Mouse (Mus musculus) liver, adult 2 months (tissue): ENCODE results near the gene Rhou. TPM values are rescaled to one million over a fixed set of nuclear protein-coding genes. Genes with fewer than 3 reads are reported as not detected.

Source experiments
- DNase-seq: peaks from one replicate; pipeline ENCODE4 v3.0.0-alpha.2; 2011; ENCODE audit warnings: low read depth, low spot score; ENCODE audit errors: extremely low read depth
- H3K27ac ChIP-seq: fragments of 200-500 bp; replicated peaks from 2 replicates; pipeline ENCODE4 v1.5.1; 2012; ENCODE audit warnings: low read depth, mild to moderate bottlenecking, control low read depth, inconsistent platforms, low read length; ENCODE audit not compliant: insufficient read depth
- H3K27me3 ChIP-seq: fragments of 200-500 bp; 2 replicates; pipeline ENCODE4 v1.6.1; 2012; ENCODE audit warnings: mild to moderate bottlenecking, moderate library complexity, low read length, inconsistent platforms; ENCODE audit not compliant: control insufficient read depth, insufficient read depth
- H3K36me3 ChIP-seq: fragments of 200-500 bp; 2 replicates; pipeline ENCODE4 v1.6.1; 2012; ENCODE audit warnings: low read length, inconsistent platforms; ENCODE audit not compliant: control insufficient read depth, insufficient read depth
- H3K4me1 ChIP-seq: fragments of 200-500 bp; 2 replicates; pipeline ENCODE4 v1.6.1; 2011; ENCODE audit warnings: low read length; ENCODE audit not compliant: control insufficient read depth, insufficient read depth
- H3K4me3 ChIP-seq: fragments of 200-500 bp; 2 replicates; pipeline ENCODE4 v1.5.1; 2011; ENCODE audit warnings: low read depth, mild to moderate bottlenecking, control low read depth, low read length, moderate library complexity; ENCODE audit not compliant: insufficient read depth
- H3K79me2 ChIP-seq: fragments of 200-500 bp; 2 replicates; pipeline ENCODE4 v1.6.1; 2012; ENCODE audit warnings: inconsistent platforms, mild to moderate bottlenecking, low read length, moderate library complexity; ENCODE audit not compliant: control insufficient read depth, insufficient read depth
- H3K9ac ChIP-seq: fragments of 200-500 bp; 2 replicates; pipeline ENCODE4 v1.6.1; 2012; ENCODE audit warnings: low read depth, mild to moderate bottlenecking, control low read depth, inconsistent platforms, low read length
- CTCF ChIP-seq: fragments of 200-500 bp; IDR thresholded peaks from 2 replicates; pipeline ENCODE4 v1.5.1; 2011; ENCODE audit warnings: low read depth, low read length, control low read depth
- POLR2A ChIP-seq: fragments of 200-500 bp; IDR thresholded peaks from 2 replicates; pipeline ENCODE4 v1.6.1; 2011; ENCODE audit warnings: low read length, control low read depth; ENCODE audit not compliant: insufficient read depth; ENCODE audit errors: extremely low read depth
- WGBS: fragments of 180-500 bp; shearing (Covaris S2); methylation state at CpG from one replicate; pipeline ENCODE4 v1.1.7; 2018; 5-methylcytosine and 5-hydroxymethylcytosine counted together
- polyA plus RNA-seq: library from polyadenylated mRNA; depleted of rRNA; stranded (reverse); fragments of >200 nt; gene quantifications from 2 replicates; pipeline ENCODE4 v1.2.3, GENCODE M21; 2012
- total RNA-seq: library from RNA; depleted of rRNA; stranded (reverse); fragments of >200 nt; gene quantifications from 2 replicates; pipeline ENCODE4 v1.2.3, GENCODE M21; 2014

Rhou gene
- total and polyA plus RNA-seq, 2 experiments, result 25.6 to 38.6 TPM

GRCm38 (mm10) chr8:123666832-123667231 is 13.1 kb downstream of the Rhou start:
- peaks cover 2% of the 10 kb centered on the region; the same call in 1 of the 2 replicates for H3K4me1 ChIP-seq
- no peaks in the 10 kb centered on the region for H3K79me2 ChIP-seq
- H3K27ac ChIP-seq, result no peak overlapping the region
- TF ChIP-seq POLR2A (no peak), CTCF (no peak)
- 74% methylated on average over 1 of the region's 1 CpGs for WGBS
- H3K9ac ChIP-seq, result no peak overlapping the region
- no peaks in the 10 kb centered on the region for H3K27me3 ChIP-seq
- DNase-seq, result no peak
- H3K4me3 ChIP-seq, result no peak overlapping the region
- no peaks in the 10 kb centered on the region for H3K36me3 ChIP-seq

GRCm38 (mm10) chr8:123668681-123669080 is 15.0 kb downstream of the Rhou start:
- TF ChIP-seq CTCF, result no peak
- TF ChIP-seq POLR2A, result no peak
- H3K9ac ChIP-seq, result no peak overlapping the region
- H3K27ac ChIP-seq, result no peak overlapping the region
- H3K27me3 ChIP-seq, result no peaks in the 10 kb centered on the region
- 39% methylated on average over 4 of the region's 4 CpGs for WGBS
- no peaks in the 10 kb centered on the region for H3K36me3 ChIP-seq
- no peak overlapping the region for H3K4me3 ChIP-seq
- DNase-seq, result no peak
- no peaks in the 10 kb centered on the region for H3K79me2 ChIP-seq
- H3K4me1 ChIP-seq, result no peaks in the 10 kb centered on the region

- Histone ChIP-seq H3K4me3 (no peak overlapping the region), H3K27ac (no peak overlapping the region), H3K9ac (no peak overlapping the region), H3K79me2 (no peaks in the 10 kb centered on the region), H3K4me1 (no peaks in the 10 kb centered on the region), H3K36me3 (no peaks in the 10 kb centered on the region), H3K27me3 (no peaks in the 10 kb centered on the region)
- DNase-seq, result no peak
- WGBS, result 68% methylated on average over 7 of the region's 7 CpGs
- TF ChIP-seq CTCF (no peak), POLR2A (no peak)
These were observed 17.0 kb downstream of the Rhou start for GRCm38 (mm10) chr8:123670766-123671165.

GRCm38 (mm10) chr8:123671454-123671853 is 17.7 kb downstream of the Rhou start:
- H3K9ac ChIP-seq, result no peak overlapping the region
- H3K79me2 ChIP-seq, result no peaks in the 10 kb centered on the region
- 75% methylated on average over 7 of the region's 7 CpGs for WGBS
- TF ChIP-seq CTCF (no peak), POLR2A (no peak)
- no peaks in the 10 kb centered on the region for H3K27me3 ChIP-seq
- DNase-seq, result no peak
- no peak overlapping the region for H3K27ac ChIP-seq
- no peak overlapping the region for H3K4me3 ChIP-seq
- H3K36me3 ChIP-seq, result no peaks in the 10 kb centered on the region
- no peaks in the 10 kb centered on the region for H3K4me1 ChIP-seq

GRCm38 (mm10) chr8:123672648-123673047 is 18.9 kb downstream of the Rhou start:
- Histone ChIP-seq H3K27ac (no peak overlapping the region), H3K9ac (no peak overlapping the region), H3K36me3 (no peaks in the 10 kb centered on the region), H3K4me1 (no peaks in the 10 kb centered on the region), H3K79me2 (no peaks in the 10 kb centered on the region), H3K4me3 (no peak overlapping the region), H3K27me3 (no peaks in the 10 kb centered on the region)
- TF ChIP-seq CTCF (no peak), POLR2A (no peak)
- WGBS, result 82% methylated on average over 6 of the region's 6 CpGs
- no peak for DNase-seq

- Histone ChIP-seq H3K27ac (no peak overlapping the region), H3K4me3 (no peak overlapping the region), H3K9ac (no peak overlapping the region), H3K27me3 (no peaks in the 10 kb centered on the region), H3K79me2 (no peaks in the 10 kb centered on the region), H3K36me3 (no peaks in the 10 kb centered on the region), H3K4me1 (no peaks in the 10 kb centered on the region)
- DNase-seq, result no peak
- TF ChIP-seq POLR2A, result no peak
- WGBS, result 77% methylated on average over 5 of the region's 5 CpGs
These were observed 21.9 kb downstream of the Rhou start for GRCm38 (mm10) chr8:123675611-123676010.
